Mouse (Mus musculus) CH12.LX (cell line): ENCODE data around the gene Sepsecs. TPM values are rescaled to one million over a fixed set of nuclear protein-coding genes. Genes with fewer than 3 reads are reported as not detected.

Experiments
- DNase-seq: peaks from one replicate; pipeline ENCODE4 v3.0.0-alpha.2; 2013; ENCODE audit errors: extremely low read depth
- H3K27ac ChIP-seq: 2 replicates; pipeline ENCODE4 v1.5.1; 2012; ENCODE audit warnings: low read depth, mild to moderate bottlenecking, control low read depth, moderate library complexity; ENCODE audit not compliant: insufficient read depth
- H3K27me3 ChIP-seq: replicated peaks from 2 replicates; pipeline ENCODE3; 2012; ENCODE audit warnings: inconsistent platforms
- H3K36me3 ChIP-seq, 2 experiments: replicated peaks in 1 of 2; 2 replicates each; pipeline versions ENCODE3 to v1.6.1; 2012; ENCODE audit warnings: inconsistent platforms in 1 of 2, low read length in 1 of 2, mild to moderate bottlenecking in 1 of 2, mixed read lengths in 1 of 2, moderate library complexity in 1 of 2; ENCODE audit not compliant: control insufficient read depth in 1 of 2, insufficient read depth in 1 of 2
- H3K4me1 ChIP-seq, 2 experiments: 2 replicates each; pipeline ENCODE4 v1.6.1; 2012; ENCODE audit warnings: inconsistent platforms in 1 of 2, moderate library complexity in 1 of 2; ENCODE audit not compliant: insufficient read depth in 2 of 2, control insufficient read depth in 1 of 2
- H3K4me2 ChIP-seq: 2 replicates; pipeline ENCODE4 v1.6.1; 2012; ENCODE audit warnings: low read depth, mild to moderate bottlenecking, control low read depth; ENCODE audit not compliant: poor library complexity, insufficient read depth, severe bottlenecking
- H3K4me3 ChIP-seq, 3 experiments: fragments of 150-350 bp in 1 of 3; sonication (generic) in 1 of 3; replicated peaks in 1 of 3; 2 replicates each; pipeline versions ENCODE3 to v1.5.1; 2011 to 2012; ENCODE audit warnings: low read depth in 2 of 3, low read length in 2 of 3, mild to moderate bottlenecking in 2 of 3, moderate library complexity in 2 of 3, control low read depth in 1 of 3, improper control_type of control experiment in 1 of 3, inconsistent platforms in 1 of 3, mixed read lengths in 1 of 3; ENCODE audit not compliant: poor library complexity in 1 of 3
- H3K79me2 ChIP-seq: replicated peaks from 2 replicates; pipeline ENCODE4 v1.6.1; 2012; ENCODE audit warnings: mild to moderate bottlenecking, moderate library complexity; ENCODE audit not compliant: control insufficient read depth, poor library complexity, insufficient read depth, severe bottlenecking; ENCODE audit errors: extremely low read depth
- H3K9ac ChIP-seq: 2 replicates; pipeline ENCODE4 v1.6.1; 2012; ENCODE audit warnings: low read depth, mild to moderate bottlenecking, control low read depth, moderate library complexity; ENCODE audit not compliant: insufficient read depth
- H3K9me3 ChIP-seq: replicated peaks from 2 replicates; pipeline ENCODE3; 2012; ENCODE audit warnings: low read length, inconsistent platforms, mixed read lengths
- CHD1 ChIP-seq: IDR thresholded peaks from 2 replicates; pipeline ENCODE4 v1.6.1; 2012; ENCODE audit warnings: low read depth, low read length, improper control_type of control experiment, inconsistent platforms
- E2F4 ChIP-seq: IDR thresholded peaks from 2 replicates; pipeline ENCODE4 v1.6.1; 2011; ENCODE audit warnings: low read depth, low read length, improper control_type of control experiment; ENCODE audit not compliant: insufficient replicate concordance
- EP300 ChIP-seq: IDR thresholded peaks from 2 replicates; pipeline ENCODE4 v1.6.1; 2011; ENCODE audit warnings: low read length, improper control_type of control experiment
- ETS1 ChIP-seq: conservative IDR thresholded peaks from 2 replicates; pipeline ENCODE4 v1.6.1; 2012; ENCODE audit warnings: low read depth, mild to moderate bottlenecking, inconsistent platforms, low read length, improper control_type of control experiment, moderate library complexity
- GABPA ChIP-seq: IDR thresholded peaks from 2 replicates; pipeline ENCODE4 v1.6.1; 2012; ENCODE audit warnings: low read depth, low read length, improper control_type of control experiment, inconsistent platforms; ENCODE audit not compliant: insufficient replicate concordance
- HCFC1 ChIP-seq: IDR thresholded peaks from 2 replicates; pipeline ENCODE4 v1.6.1; 2012; ENCODE audit warnings: low read depth, mild to moderate bottlenecking, inconsistent platforms, low read length, improper control_type of control experiment
- JUN ChIP-seq: IDR thresholded peaks from 2 replicates; pipeline ENCODE4 v1.6.1; 2011; ENCODE audit warnings: low read depth, mild to moderate bottlenecking, low read length, improper control_type of control experiment, moderate library complexity; ENCODE audit not compliant: insufficient read depth
- MEF2A ChIP-seq: IDR thresholded peaks from 2 replicates; pipeline ENCODE4 v1.6.1; 2014; ENCODE audit warnings: low read depth, mild to moderate bottlenecking, inconsistent platforms, low read length, improper control_type of control experiment, borderline replicate concordance
- NRF1 ChIP-seq: IDR thresholded peaks from 2 replicates; pipeline ENCODE4 v1.6.1; 2014; ENCODE audit warnings: low read depth, mild to moderate bottlenecking, inconsistent platforms, low read length, improper control_type of control experiment, moderate library complexity
- PAX5 ChIP-seq: IDR thresholded peaks from 2 replicates; pipeline ENCODE4 v1.6.1; 2012; ENCODE audit warnings: low read length, inconsistent platforms, mixed read lengths
- POLR2AphosphoS2 ChIP-seq: IDR thresholded peaks from 2 replicates; pipeline ENCODE4 v1.6.1; 2011; ENCODE audit warnings: low read depth, low read length, improper control_type of control experiment
- RAD21 ChIP-seq: IDR thresholded peaks from 2 replicates; pipeline ENCODE4 v1.6.1; 2011; ENCODE audit warnings: low read depth, mild to moderate bottlenecking, low read length, improper control_type of control experiment, moderate library complexity
- UBTF ChIP-seq: IDR thresholded peaks from 2 replicates; pipeline ENCODE4 v1.6.1; 2012; ENCODE audit warnings: low read depth, mild to moderate bottlenecking, inconsistent platforms, low read length, improper control_type of control experiment, moderate library complexity
- USF1 ChIP-seq: IDR thresholded peaks from 2 replicates; pipeline ENCODE4 v1.6.1; 2014; ENCODE audit warnings: low read depth, mild to moderate bottlenecking, inconsistent platforms, low read length, improper control_type of control experiment
- ZC3H11A ChIP-seq: IDR thresholded peaks from 2 replicates; pipeline ENCODE4 v1.6.1; 2012; ENCODE audit warnings: low read depth, mild to moderate bottlenecking, inconsistent platforms, low read length, improper control_type of control experiment
- ZKSCAN1 ChIP-seq: IDR thresholded peaks from 2 replicates; pipeline ENCODE4 v1.6.1; 2012; ENCODE audit warnings: low read depth, inconsistent platforms, low read length, improper control_type of control experiment, borderline replicate concordance
- dilution Hi-C: fragments of 300-500 bp; cut with MboI; formaldehyde crosslinking; loops from 2 replicates; pipeline ENCODE4 v1.14.3; 2020; ENCODE audit warnings: low sequenced_read_pairs; ENCODE audit not compliant: extremely low pct_unique_long_range_greater_than_20kb, extremely low pct_ligation_motif_present
- in situ Hi-C: fragments of 300-500 bp; cut with MboI; formaldehyde crosslinking; loops from 3 replicates; pipeline ENCODE4 v1.14.3; 2019; ENCODE audit warnings: low sequenced_read_pairs, low pct_ligation_motif_present, low pct_unique_long_range_greater_than_20kb, mixed read lengths
- polyA plus RNA-seq: library from polyadenylated mRNA; unstranded; fragments of >175 nt; gene quantifications from 2 replicates; pipeline ENCODE4 v1.2.1, GENCODE M21; 2012; ENCODE audit warnings: low read depth; ENCODE audit not compliant: insufficient read length
- total RNA-seq, 2 experiments: library from RNA; depleted of rRNA; stranded (reverse); fragments of 300-350 nt in 1 of 2; fragments of >200 nt in 1 of 2; gene quantifications; 2 replicates each; pipeline ENCODE4 v1.2.3; 2012 to 2014

Gene Sepsecs
- total and polyA plus RNA-seq, 3 experiments = 9.1 to 10.8 (median 9.3) TPM

DNA sequence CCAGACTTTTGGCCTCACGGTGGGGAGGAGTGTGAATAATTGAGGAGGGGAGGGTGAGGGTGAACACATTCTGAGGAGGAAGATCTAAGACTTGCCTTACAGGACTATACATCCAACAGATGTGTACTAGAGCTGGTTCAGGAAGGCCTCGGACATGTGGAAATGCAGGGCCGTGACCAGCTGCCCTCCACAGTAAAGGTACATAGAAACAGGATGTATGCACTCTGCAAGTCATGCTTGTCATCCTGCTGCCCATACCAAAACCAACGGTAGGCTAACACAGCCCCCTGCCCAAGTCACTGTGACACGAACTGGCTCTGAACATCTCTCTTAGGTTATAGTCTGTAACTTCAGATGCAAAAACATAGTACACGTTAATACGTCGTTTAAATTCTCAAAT is 30.6 kb downstream of the Sepsecs start:
- in situ Hi-C loops = no loop called here
- Histone ChIP-seq H3K4me2 (no peak overlapping the region), H3K27ac (no peak overlapping the region), H3K79me2 (no peaks in the 10 kb centered on the region), H3K9ac (no peak overlapping the region), H3K9me3 (no peaks in the 10 kb centered on the region), H3K4me1 (peaks cover 3 to 12% of the 10 kb centered on the region in 2 experiments), H3K4me3 (no peak overlapping the region), H3K27me3 (no peaks in the 10 kb centered on the region), H3K36me3 (peaks cover 19 to 51% of the 10 kb centered on the region in 2 experiments)
- dilution Hi-C loops = no loop called here
- DNase-seq = no peak
- no peak for TF ChIP-seq HCFC1
- no peak for TF ChIP-seq ZKSCAN1
- TF ChIP-seq RAD21 = no peak
- TF ChIP-seq POLR2AphosphoS2 = no peak
- TF ChIP-seq ETS1 = no peak
- no peak for TF ChIP-seq CHD1
- TF ChIP-seq E2F4 = no peak

DNA sequence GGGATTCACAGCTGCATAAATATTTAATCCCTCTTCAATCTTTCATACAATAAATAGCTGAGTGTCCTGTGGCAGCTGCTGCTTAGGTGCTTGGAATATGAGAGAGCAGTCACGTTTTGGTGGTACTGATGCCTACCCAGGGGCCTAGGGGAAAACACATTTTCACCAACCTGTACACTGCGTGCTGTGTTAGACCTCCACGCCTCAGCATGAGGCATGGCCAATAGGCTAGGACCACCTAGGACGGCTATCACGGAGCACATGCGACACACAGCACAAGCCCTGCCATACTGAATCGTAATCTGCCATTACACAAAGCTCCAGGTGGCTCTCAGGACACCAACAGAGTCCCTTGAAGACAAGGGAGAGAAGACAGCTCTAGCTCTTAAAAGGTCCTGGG is 31.5 kb downstream of the Sepsecs start:
- no peak overlapping the region for H3K9ac ChIP-seq
- no peak for DNase-seq
- no peaks in the 10 kb centered on the region for H3K27me3 ChIP-seq
- H3K4me1 ChIP-seq = peaks cover 3 to 17% of the 10 kb centered on the region in 2 experiments
- H3K4me3 ChIP-seq = no peak overlapping the region
- H3K79me2 ChIP-seq = no peaks in the 10 kb centered on the region
- in situ Hi-C loops (no loop called here), dilution Hi-C loops (no loop called here)
- no peak overlapping the region for H3K4me2 ChIP-seq
- no peaks in the 10 kb centered on the region for H3K9me3 ChIP-seq
- peaks cover 11 to 42% of the 10 kb centered on the region in 2 experiments for H3K36me3 ChIP-seq
- no peak overlapping the region for H3K27ac ChIP-seq
- no peak for TF ChIP-seq JUN
- TF ChIP-seq CHD1 = no peak
- TF ChIP-seq GABPA = no peak
- no peak for TF ChIP-seq POLR2AphosphoS2
- TF ChIP-seq NRF1 = no peak
- no peak for TF ChIP-seq MEF2A
- no peak for TF ChIP-seq ZC3H11A
- no peak for TF ChIP-seq USF1
- TF ChIP-seq PAX5 = no peak
- TF ChIP-seq EP300 = no peak
- no peak for TF ChIP-seq UBTF
